ENCODE assay signal across 8 mouse cellular contexts in the genomic region with DNA sequence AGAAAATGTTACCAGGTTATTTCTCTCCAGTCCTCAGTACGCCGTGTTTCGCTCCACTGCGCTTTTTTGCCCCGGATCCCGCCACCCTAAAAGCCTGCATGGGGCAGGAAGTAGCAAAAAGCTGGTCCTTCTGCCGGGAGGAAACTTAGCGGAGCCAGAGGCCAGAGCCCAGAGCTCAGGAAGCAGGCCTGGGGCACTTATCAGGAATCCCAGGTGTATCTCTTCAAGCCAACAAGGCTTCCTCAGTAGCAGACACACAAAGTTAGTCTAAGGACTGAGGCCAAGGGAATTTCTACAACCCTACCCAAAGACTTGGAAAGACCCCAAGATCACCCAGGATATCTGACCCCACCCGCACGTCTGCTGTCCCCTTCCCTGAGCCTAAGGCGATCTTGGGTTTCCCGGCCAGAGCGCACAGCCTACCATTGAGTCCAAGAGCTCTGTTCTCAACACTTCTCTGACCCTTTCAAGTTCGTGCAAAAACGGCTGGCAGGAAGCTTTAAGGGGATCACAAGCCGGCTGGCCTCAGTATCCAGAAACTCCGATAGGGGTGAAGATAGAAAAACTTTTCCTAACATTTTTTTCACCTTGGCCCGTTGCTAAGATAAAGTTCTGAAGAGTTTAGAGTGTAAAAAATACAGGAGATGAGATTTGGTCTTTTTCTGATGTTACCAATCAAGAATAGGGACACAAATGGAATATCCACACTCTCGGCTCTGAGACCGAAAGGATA. TPM values are rescaled to one million over a fixed set of nuclear protein-coding genes. Genes with fewer than 3 reads are reported as not detected.
A peak's percentile ranks its signal among the peaks of the same experiment; 100 is the strongest.
DNase-seq lines count a peak whose midpoint lies in the region; ATAC-seq and TF ChIP-seq lines count a peak whose summit lies in the region.

No protein-coding gene starts in this region.

- H3K4me3 ChIP-seq in lung, embryonic 14.5 days (ENCODE audit: low read depth, low read length): peak overlapping the region; percentile 51
- peak overlapping the region; percentile 51 for H3K4me3 ChIP-seq in heart, embryonic 12.5 days
- H3K4me3 ChIP-seq in limb, embryonic 15.5 days: peak overlapping the region; percentile 41
- peak overlapping the region; percentile 57 for H3K4me3 ChIP-seq in stomach, embryonic 16.5 days (replicated peaks; ENCODE audit: low read length)

- H3K4me2 ChIP-seq in lung, embryonic 14.5 days: peak overlapping the region; percentile 88
- H3K4me2 ChIP-seq in heart, embryonic 12.5 days: peak overlapping the region; percentile 97
- 0 out of 2 replicates have a peak overlapping the region, but pooled peaks have one; percentile 2 for H3K4me2 ChIP-seq in limb, embryonic 15.5 days
- H3K4me2 ChIP-seq in stomach, embryonic 16.5 days (ENCODE audit: low read depth, low read length): peak overlapping the region; percentile 83

- 2% methylated on average over 20 of the region's 20 CpGs for WGBS in lung, embryonic 14.5 days
- 2% methylated on average over 20 of the region's 20 CpGs for WGBS in heart, embryonic 12.5 days
- 3% methylated on average over 20 of the region's 20 CpGs for WGBS in limb, embryonic 15.5 days
- 6% methylated on average over 20 of the region's 20 CpGs for WGBS in stomach, embryonic 16.5 days

- H3K4me1 ChIP-seq in lung, embryonic 14.5 days (ENCODE audit: insufficient read depth): no peaks in the 10 kb centered on the region
- H3K4me1 ChIP-seq in heart, embryonic 12.5 days (replicated peaks): peaks cover 44% of the 10 kb centered on the region
- peaks cover 36% of the 10 kb centered on the region for H3K4me1 ChIP-seq in limb, embryonic 15.5 days
- H3K4me1 ChIP-seq in stomach, embryonic 16.5 days (ENCODE audit: control insufficient read depth, insufficient read depth, low read length): peaks cover 13% of the 10 kb centered on the region

- peak overlapping the region; percentile 20 for H3K9ac ChIP-seq in lung, embryonic 14.5 days
- 0 out of 2 replicates have a peak overlapping the region, but pooled peaks have one; percentile 68 for H3K9ac ChIP-seq in heart, embryonic 12.5 days
- no peak overlapping the region for H3K9ac ChIP-seq in limb, embryonic 15.5 days
- H3K9ac ChIP-seq in stomach, embryonic 16.5 days (ENCODE audit: low read length): peak overlapping the region; percentile 24; the same call in 1 of the 2 replicates

- H3K27ac ChIP-seq in lung, embryonic 14.5 days (ENCODE audit: low read depth): no peak overlapping the region; the same call in 1 of the 2 replicates
- no peak overlapping the region for H3K27ac ChIP-seq in heart, embryonic 12.5 days (ENCODE audit: poor library complexity, severe bottlenecking)
- no peak overlapping the region for H3K27ac ChIP-seq in limb, embryonic 15.5 days
- H3K27ac ChIP-seq in stomach, embryonic 16.5 days (ENCODE audit: low read length): no peak overlapping the region

- ATAC-seq in lung, embryonic 14.5 days (ENCODE audit: insufficient read depth): no peak
- ATAC-seq in heart, embryonic 12.5 days (ENCODE audit: insufficient number of reproducible peaks, low FRiP score): no peak
- ATAC-seq in limb, embryonic 15.5 days (ENCODE audit: insufficient number of reproducible peaks, low FRiP score, low TSS enrichment, low read depth): no peak
- no peak for ATAC-seq in stomach, embryonic 16.5 days (ENCODE audit: insufficient read depth, low FRiP score)
- no peak for ATAC-seq in inflammation-experienced regulatory T-cells, adult 6 months

- H3K36me3 ChIP-seq in lung, embryonic 14.5 days (ENCODE audit: insufficient read depth): no peaks in the 10 kb centered on the region
- H3K36me3 ChIP-seq in heart, embryonic 12.5 days: no peaks in the 10 kb centered on the region
- H3K36me3 ChIP-seq in limb, embryonic 15.5 days: no peaks in the 10 kb centered on the region
- H3K36me3 ChIP-seq in stomach, embryonic 16.5 days (ENCODE audit: control insufficient read depth, insufficient read depth, low read length): no peaks in the 10 kb centered on the region

- DNase-seq in lung, embryonic 14.5 days: peak; percentile 31
- no peak for DNase-seq in lung, postnatal 4 days
- DNase-seq in testis, postnatal 10 days (ENCODE audit: low spot score): no peak
- DNase-seq in natural killer cell, adult 2 months (ENCODE audit: low spot score in 2 of 2): no peak

- H3K27me3 ChIP-seq in lung, embryonic 14.5 days (ENCODE audit: insufficient read depth, low read length): peaks cover 92% of the 10 kb centered on the region
- peaks cover 63% of the 10 kb centered on the region for H3K27me3 ChIP-seq in heart, embryonic 12.5 days (replicated peaks)
- peaks cover 88% of the 10 kb centered on the region for H3K27me3 ChIP-seq in limb, embryonic 15.5 days
- peaks cover 44% of the 10 kb centered on the region for H3K27me3 ChIP-seq in stomach, embryonic 16.5 days (ENCODE audit: control insufficient read depth, insufficient read depth, low read length)

- H3K9me3 ChIP-seq in lung, embryonic 14.5 days (ENCODE audit: low read depth, low read length): no peaks in the 10 kb centered on the region
- H3K9me3 ChIP-seq in heart, embryonic 12.5 days (replicated peaks): 0 out of 2 replicates have a peak, but pooled peaks cover 5% of the 10 kb centered on the region
- no peaks in the 10 kb centered on the region for H3K9me3 ChIP-seq in limb, embryonic 15.5 days
- H3K9me3 ChIP-seq in stomach, embryonic 16.5 days (replicated peaks; ENCODE audit: control insufficient read depth, low read length): no peaks in the 10 kb centered on the region

- no peak for TF ChIP-seq CTCF in lung, embryonic 14.5 days (IDR thresholded peaks at IDR 0.05; ENCODE audit: low read depth)

RNA-seq across cellular contexts. Expression of gene Nr5a2, which starts 12.7 kb away (rescaled TPM):
- polyA plus RNA-seq in lung, embryonic 14.5 days (2014; fragmentation: Nextera tagmentation; extraction: Ambion mirVana): 3.6 and 4.1 TPM in 2 replicates
- polyA plus RNA-seq in heart, embryonic 12.5 days (2016; fragmentation: Nextera tagmentation; extraction: Ambion mirVana): 0.04 and 0.12 TPM in 2 replicates
- polyA plus RNA-seq in limb, embryonic 15.5 days (2015; fragmentation: Nextera tagmentation; extraction: Ambion mirVana): 0.82 and 1.1 TPM in 2 replicates
- 3.2 and 4.1 TPM in 2 replicates for polyA plus RNA-seq in stomach, embryonic 16.5 days (2015; fragmentation: Nextera tagmentation; extraction: Ambion mirVana)
- polyA plus RNA-seq in inflammation-experienced regulatory T-cells, adult 6 months (2017; shearing (Covaris generic)): not detected

Comparison
In these comparisons a context has a peak if more than half of its experiments do, and no peak if none do; other contexts are left out.
1. H3K4me2 ChIP-seq: peak in every context shown above with its lines; median percentile 97 in heart, embryonic 12.5 days; 88 in lung, embryonic 14.5 days; 83 in stomach, embryonic 16.5 days; 2 in limb, embryonic 15.5 days.